Mouse (Mus musculus) heart, postnatal 10 days (tissue): ENCODE data around the gene Cnbd2. TPM values are rescaled to one million over a fixed set of nuclear protein-coding genes. Genes with fewer than 3 reads are reported as not detected.
A peak's percentile ranks its signal among the peaks of the same experiment; 100 is the strongest.

ENCODE experiments used
- DNase-seq, 2 experiments: peaks; one replicate each; pipeline ENCODE4 v3.0.0; 2021
- intact Hi-C: fragments of 180-260 bp; cut with DNase I; formaldehyde crosslinking; loops from one replicate; pipeline ENCODE4 v1.15.1; 2025
- total RNA-seq, 2 experiments: library from RNA; stranded (reverse); gene quantifications; 2 replicates each; pipeline ENCODE4 v1.2.3; 2021

Gene Cnbd2
- total RNA-seq, 2 experiments from 2014 or later, result 0.81 to 1.1 TPM

GRCm38 (mm10) chr2:156310945-156311344 lies 1.2 kb upstream of the Cnbd2 start:
- no peak for DNase-seq
- intact Hi-C loops, result no loop called here

GRCm38 (mm10) chr2:156311441-156311840 lies 658 bp upstream of the Cnbd2 start:
- no peak for DNase-seq
- intact Hi-C loops, result no loop called here

- peak; percentile 80 to 83 for DNase-seq
- intact Hi-C loops, result no loop called here
Observed at GRCm38 (mm10) chr2:156311841-156312291, 233 bp upstream of the Cnbd2 start.

GRCm38 (mm10) chr2:156313153-156313552 lies 1.1 kb downstream of the Cnbd2 start:
- intact Hi-C loops, result no loop called here
- DNase-seq, result no peak

- DNase-seq, result no peak
- intact Hi-C loops, result no loop called here
Observed at GRCm38 (mm10) chr2:156314811-156315210, 2.7 kb downstream of the Cnbd2 start.

GRCm38 (mm10) chr2:156318491-156318890 lies 6.4 kb downstream of the Cnbd2 start:
- intact Hi-C loops, result no loop called here
- DNase-seq, result peak; percentile 37 to 44

GRCm38 (mm10) chr2:156321538-156321937 lies 9.4 kb downstream of the Cnbd2 start:
- DNase-seq, result no peak
- intact Hi-C loops, result no loop called here

- intact Hi-C loops, result no loop called here
- DNase-seq, result peak; percentile 60 to 61
Observed at GRCm38 (mm10) chr2:156324116-156324588, 12.1 kb downstream of the Cnbd2 start.

GRCm38 (mm10) chr2:156324681-156325080 lies 12.6 kb downstream of the Cnbd2 start:
- intact Hi-C loops, result no loop called here
- DNase-seq, result peak; percentile 49 to 56

- no peak for DNase-seq
- intact Hi-C loops, result no loop called here
Observed at GRCm38 (mm10) chr2:156330681-156331080, 18.6 kb downstream of the Cnbd2 start.

- intact Hi-C loops, result no loop called here
- no peak for DNase-seq
Observed at GRCm38 (mm10) chr2:156331446-156331965, 19.4 kb downstream of the Cnbd2 start.

GRCm38 (mm10) chr2:156340078-156340477 lies 28.0 kb downstream of the Cnbd2 start:
- DNase-seq, result no peak
- intact Hi-C loops, result loop anchor here (5.0 kb wide), 1 partner anchor 157 kb away; no protein-coding TSS in a partner anchor

- intact Hi-C loops, result loop anchor here (1.0 to 5.0 kb wide), 2 partner anchors 152 to 170 kb away; no protein-coding TSS in a partner anchor
Observed at GRCm38 (mm10) chr2:156344775-156345532, 32.9 kb downstream of the Cnbd2 start.

GRCm38 (mm10) chr2:156348812-156349211 lies 36.7 kb downstream of the Cnbd2 start:
- no peak for DNase-seq
- intact Hi-C loops, result no loop called here

More at GRCm38 (mm10) chr2:156344775-156345532, 32.9 kb downstream of the Cnbd2 start:
- DNase-seq, result peak; percentile 43 to 56

GRCm38 (mm10) chr2:156349286-156349848 lies 37.3 kb downstream of the Cnbd2 start:
- intact Hi-C loops, result no loop called here
- peak in 1 of 2 experiments; percentile 24 for DNase-seq

GRCm38 (mm10) chr2:156351243-156351642 lies 39.1 kb downstream of the Cnbd2 start:
- no peak for DNase-seq
- intact Hi-C loops, result no loop called here

- intact Hi-C loops, result no loop called here
- DNase-seq, result no peak
Observed at GRCm38 (mm10) chr2:156352413-156353165, 40.5 kb downstream of the Cnbd2 start.

GRCm38 (mm10) chr2:156353265-156353692 lies 41.2 kb downstream of the Cnbd2 start:
- DNase-seq, result peak; percentile 44 to 75
- intact Hi-C loops, result no loop called here

GRCm38 (mm10) chr2:156356031-156356430 lies 43.9 kb downstream of the Cnbd2 start:
- peak; percentile 34 to 43 for DNase-seq
- intact Hi-C loops, result no loop called here

GRCm38 (mm10) chr2:156368465-156368864 lies 56.4 kb downstream of the Cnbd2 start:
- DNase-seq, result no peak
- intact Hi-C loops, result no loop called here

- DNase-seq, result no peak
- intact Hi-C loops, result no loop called here
Observed at GRCm38 (mm10) chr2:156370896-156371295, 58.8 kb downstream of the Cnbd2 start.
